Mouse (Mus musculus) cerebellum, adult (tissue): Measurements from ENCODE around the gene Cntn1.
"Not testable (repeated sequence)": the region's sequence is repeated elsewhere in the genome, so short reads cannot be mapped to it uniquely, and the experiment has no call there.

ENCODE experiments used
- ATAC-seq: cut with Nextera tagmentation; 2 replicates; pipeline ENCODE4 v1.9.2; 2017; ENCODE audit warnings: mild to moderate bottlenecking, moderate library complexity, mixed read lengths; ENCODE audit not compliant: insufficient number of reproducible peaks, low FRiP score, low TSS enrichment

The Cntn1 gene

DNA sequence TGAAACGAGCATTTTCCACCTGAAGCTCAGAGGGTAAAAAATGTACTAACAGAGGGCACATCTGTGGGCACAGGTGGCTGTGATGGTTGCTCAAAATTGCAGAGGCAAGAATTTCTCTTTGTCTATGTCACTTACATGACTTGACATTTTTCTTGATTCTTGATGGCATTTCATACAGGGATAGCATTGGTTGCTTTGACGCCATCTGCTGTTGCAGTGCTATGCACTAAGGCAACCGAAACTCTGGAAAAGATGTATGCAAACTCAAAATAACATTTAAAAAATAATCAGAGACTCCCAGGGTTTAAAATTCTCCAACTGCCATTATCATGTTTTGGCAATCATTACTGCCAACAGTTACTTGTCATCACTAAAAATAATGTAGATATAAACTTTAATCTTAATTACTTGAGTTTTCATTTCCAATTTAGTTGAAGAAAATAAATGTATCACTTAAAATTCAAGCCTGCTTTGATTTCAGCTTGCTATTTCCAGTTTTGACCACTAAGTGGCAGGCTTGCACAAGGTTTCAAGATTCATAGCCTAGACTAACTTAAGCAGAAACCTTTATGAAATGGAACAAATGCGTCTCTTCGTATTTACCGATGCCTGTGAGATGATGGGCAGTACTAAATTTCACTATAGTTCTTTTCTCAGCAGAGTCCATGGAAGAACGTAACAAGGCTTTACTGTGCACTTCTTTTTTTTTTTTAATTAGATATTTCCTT is 214.2 kb downstream of the Cntn1 start:
- no peak for ATAC-seq

DNA sequence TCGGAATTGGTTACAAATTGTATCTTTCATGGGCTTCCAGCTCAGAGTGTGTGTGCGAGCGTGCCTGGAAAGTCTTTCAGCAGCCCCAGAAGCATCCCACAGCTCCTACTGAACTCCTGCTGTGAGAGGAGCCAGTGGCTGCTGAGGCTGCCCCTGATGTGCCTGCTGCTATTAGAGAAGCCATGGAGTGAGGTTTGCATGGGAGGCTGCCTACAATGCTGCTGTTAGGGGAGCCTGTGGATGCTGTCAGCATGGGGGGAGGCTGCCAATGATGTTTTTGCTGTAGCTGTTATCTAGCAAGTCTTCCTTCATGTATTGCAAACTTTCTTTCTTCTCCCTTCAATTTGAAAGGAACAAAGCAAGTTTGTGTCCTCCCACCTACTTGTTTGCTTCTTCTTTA is 217.4 kb downstream of the Cntn1 start:
- ATAC-seq = no peak

- ATAC-seq = no peak
Observed at GRCm38 (mm10) chr15:92268741-92269322, 217.9 kb downstream of the Cntn1 start.

DNA sequence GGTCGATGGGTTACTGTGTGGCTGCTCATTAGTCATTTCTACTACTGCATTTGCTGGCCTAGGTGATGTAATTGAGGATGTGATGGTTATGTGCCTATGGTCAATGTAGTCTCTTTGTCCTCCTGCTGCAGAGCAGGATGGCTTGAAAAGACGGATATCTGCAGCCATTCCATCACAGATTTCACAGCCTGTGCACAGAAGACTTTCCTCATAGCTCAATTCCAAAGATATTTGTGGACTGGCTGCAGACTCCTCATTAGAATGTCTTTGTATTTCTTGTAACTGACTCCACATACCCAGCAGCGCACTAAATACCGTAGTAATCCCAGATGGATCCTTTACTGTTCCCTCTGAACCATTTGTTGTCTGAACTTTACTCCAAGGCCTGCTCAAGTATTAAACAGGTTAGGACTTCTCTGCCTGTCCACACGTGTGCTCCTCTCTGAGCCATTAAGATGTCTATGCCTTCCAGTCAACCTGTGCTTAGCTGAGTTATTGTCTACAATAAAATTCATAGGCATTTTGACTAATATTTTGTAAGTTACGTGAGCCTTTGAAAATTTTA is 220.9 kb downstream of the Cntn1 start:
- no peak for ATAC-seq

- no peak for ATAC-seq
Observed at GRCm38 (mm10) chr15:92276826-92277225, 225.9 kb downstream of the Cntn1 start.

DNA sequence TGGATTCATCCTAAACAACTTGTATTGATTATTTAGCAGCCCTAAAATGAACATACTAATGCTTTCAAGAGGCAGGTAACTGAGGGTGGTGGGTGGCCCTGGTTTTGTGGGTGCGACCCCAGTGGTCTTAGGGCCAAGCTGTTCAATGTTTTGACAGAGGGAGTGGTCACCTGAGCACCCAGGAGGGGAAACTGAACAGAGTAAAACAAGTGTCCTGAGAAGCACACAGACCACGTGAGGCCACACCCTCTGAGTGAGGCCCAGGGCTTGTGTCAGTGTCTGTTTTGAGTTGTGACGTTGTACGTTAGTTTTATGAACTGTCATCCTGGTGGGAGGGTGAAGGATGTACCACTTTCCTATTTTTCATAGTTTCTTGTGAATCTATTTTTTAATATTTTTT is 227.0 kb downstream of the Cntn1 start:
- no peak for ATAC-seq

- ATAC-seq = no peak
Observed at GRCm38 (mm10) chr15:92280966-92281365, 230.0 kb downstream of the Cntn1 start.

DNA sequence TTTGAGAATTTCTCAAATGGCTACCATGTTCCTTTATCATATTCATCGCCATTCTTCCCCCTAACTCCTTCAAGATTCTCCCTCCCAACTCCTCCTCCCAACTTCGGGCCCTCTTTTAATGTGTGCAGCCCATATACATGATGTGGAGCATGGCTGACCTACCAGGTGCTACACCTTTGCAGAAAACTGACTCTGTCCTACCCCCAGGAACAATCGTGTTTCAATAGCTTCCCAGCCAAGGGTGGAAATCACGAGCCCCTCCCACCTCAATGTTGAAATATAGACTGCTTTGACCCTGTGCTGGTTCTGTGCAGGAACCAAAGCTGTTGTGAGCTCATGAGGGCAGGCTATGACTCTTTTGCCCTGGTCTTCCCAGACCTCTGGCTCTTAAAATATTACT is 236.7 kb downstream of the Cntn1 start:
- no peak for ATAC-seq

DNA sequence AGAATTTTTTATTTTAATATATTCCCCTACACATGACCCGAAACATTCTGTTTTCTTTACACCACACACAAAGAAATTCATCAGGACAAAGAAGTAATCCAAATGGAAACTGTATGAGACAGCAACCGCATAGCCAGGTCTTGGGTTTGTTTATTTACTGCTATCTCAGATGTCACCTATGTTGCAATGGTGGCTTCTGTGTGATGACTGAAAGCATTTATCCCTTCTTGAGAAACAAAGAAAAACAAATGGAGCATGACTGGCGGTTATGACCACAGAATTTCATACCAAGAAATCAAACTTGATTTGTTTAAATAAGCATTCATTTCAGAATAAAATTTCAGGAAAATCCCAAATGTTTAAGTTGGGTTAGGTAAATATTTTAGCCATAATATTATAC is 245.5 kb downstream of the Cntn1 start:
- no peak for ATAC-seq

GRCm38 (mm10) chr15:92302796-92303195 is 251.8 kb downstream of the Cntn1 start:
- ATAC-seq = no peak

DNA sequence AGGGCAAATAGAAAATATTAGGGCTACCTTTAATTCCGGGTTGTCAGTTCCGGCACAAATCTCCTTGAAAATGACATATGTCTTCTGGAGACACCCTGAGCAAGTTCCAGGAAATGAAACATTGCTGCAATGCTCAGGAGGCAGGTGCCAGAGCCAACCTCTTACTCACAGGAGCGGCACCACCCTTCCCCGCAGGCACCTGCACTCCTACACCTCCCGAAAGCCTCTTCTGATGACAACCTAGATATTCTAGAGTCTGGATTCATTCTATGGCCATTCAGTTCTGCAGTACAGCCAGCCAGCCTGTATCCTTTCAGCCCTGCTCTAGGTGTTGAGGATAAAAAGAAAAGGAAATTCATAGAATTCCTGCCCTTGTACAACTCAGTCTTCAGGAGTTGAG is 253.3 kb downstream of the Cntn1 start:
- ATAC-seq = no peak

DNA sequence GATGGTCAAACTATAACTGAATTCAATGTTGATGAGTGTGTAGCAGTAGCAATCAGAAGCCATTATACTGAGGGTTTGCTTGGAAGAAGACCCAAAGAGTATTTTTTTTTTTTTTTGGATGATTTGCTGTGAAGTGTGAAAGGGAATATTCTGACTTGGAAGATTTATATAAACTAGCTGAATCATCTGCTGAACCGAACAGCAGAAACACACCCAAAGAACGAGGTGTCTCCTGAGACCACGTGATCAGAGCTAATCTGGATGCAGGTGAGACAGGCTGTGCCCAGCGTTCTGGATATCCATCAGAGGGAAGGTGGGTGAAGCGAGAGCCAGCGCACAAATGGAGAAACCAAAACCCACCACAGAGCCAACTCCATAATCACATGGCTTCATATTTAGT is 271.0 kb downstream of the Cntn1 start:
- no peak for ATAC-seq

DNA sequence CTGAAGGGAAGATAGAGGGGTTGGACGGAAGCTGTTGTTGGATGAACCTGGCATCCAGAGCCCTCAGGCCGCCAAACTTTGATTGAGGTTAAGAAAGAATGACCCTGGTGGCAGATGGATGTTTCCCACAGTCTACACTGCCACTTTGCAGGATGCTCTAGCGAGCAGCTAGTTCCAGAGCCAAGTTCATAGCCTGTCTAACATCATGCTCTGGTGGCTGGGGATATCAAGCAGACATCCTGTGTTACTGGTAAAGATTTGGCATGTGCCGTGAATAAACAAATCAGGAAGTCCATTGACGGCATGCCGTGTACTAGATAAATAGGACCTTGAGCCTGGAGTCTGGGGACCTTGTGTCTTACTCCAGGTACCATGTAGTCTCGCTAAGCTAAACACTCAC is 276.1 kb downstream of the Cntn1 start:
- ATAC-seq = no peak

DNA sequence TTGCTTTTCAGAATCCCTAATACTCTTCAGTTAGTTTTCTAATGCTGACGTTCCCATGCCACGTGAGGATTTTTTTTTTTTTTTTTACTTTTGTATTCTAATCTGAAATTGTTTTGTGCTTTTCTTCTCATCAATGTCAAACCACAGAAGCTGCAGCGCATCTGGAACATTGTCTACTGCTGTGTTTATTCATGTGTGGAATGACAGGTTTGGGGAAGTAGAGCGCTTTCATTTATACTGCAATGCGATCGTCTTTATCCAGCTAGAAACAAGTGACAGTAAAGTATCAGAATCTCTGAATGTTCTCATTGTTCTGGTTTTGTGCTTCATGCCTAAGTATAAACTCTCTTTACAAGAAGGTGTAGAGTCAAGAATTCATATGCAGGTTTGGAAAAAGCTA is 289.3 kb downstream of the Cntn1 start:
- ATAC-seq = no peak

DNA sequence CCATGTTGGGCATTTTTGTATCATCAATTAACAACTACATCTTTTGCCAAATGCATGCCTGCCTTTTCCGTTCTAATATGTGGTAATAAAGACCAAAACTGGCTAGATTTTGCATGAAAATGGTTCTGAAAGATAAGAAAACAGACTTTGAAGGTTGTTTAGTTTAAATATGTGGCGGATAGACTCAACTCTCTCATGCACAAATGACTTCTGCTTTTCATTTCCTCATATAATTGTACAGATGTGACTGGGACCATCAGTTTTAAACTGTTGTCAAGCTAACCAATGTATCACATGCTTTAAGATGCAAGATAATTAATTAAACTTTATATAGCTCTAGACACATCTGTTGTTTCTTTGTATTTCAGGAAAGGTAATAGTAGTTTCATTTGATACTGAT is 290.5 kb downstream of the Cntn1 start:
- no peak for ATAC-seq

DNA sequence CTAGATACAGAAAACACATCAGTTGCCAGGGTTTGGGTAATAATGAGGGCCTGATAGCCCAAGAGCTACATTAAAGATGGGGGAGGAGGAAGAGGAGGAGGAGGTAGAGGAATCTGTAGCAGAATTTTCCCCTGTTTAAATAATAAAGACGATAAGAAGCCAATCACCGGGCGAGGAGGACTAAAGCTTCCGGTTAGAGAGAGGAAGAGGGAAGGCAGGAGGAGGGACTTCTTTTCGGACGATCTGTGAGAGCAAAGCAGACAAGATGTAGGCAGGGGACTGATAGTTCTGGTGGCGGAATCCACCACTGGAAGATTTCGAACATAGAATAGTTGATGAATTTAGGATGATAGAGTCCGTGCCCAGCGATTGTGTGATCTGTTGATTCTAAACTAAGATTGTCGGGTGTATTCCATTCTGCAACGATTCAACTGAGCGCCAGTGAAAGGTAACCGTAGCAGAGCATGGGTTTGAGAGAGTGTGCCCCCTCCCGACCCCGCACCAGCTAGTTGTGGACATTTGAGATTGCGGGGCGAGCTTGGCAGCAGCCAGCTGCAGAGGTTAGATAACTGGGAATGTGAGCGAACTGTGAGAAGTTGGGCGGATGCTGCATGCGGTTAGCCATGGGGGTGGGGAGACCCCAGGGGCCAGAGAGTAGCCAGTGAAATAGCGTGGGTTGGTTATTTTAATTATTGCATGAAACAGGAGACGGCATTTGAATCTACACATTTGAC is 293.3 kb downstream of the Cntn1 start:
- ATAC-seq = no peak

DNA sequence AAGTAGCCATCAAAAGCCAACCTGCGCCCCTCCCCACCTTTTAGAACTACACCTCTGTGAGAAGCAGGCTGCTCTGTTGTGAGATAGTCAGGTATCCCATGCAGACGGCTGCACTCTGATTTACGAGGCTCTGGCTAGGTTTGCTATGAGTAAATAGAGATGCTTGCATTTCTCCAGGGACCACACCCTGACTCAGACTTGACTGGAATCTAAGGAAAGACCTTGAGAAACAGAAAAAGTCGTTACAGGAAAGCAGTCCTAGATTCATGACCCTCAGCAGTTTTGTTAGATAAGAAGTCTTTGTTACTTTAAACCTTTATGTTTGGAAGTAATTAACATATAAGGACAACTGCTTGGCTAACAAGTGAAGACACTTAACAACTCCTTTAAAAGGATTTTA is 296.5 kb downstream of the Cntn1 start:
- no peak for ATAC-seq

- no peak for ATAC-seq
Observed at GRCm38 (mm10) chr15:92347902-92348301, 296.9 kb downstream of the Cntn1 start.

DNA sequence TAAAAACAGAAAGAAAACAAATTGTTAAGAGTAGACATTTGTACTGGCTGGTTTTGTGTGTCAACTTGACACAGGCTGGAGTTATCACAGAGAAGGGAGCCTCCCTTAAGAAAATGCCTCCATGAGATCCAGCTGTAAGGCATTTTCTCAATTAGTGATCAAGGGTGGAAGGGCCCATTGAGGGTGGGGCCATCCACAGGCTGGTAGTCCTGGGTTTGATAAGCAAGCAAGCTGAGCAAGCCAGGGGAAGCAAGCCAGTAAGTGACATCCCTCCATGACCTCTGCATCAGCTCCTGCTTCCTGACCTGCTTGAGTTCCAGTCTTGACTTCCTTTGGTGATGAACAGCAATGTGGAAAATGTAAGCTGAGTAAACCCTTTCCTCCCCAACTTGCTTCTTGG is 297.5 kb downstream of the Cntn1 start:
- ATAC-seq = not testable (repeated sequence)

DNA sequence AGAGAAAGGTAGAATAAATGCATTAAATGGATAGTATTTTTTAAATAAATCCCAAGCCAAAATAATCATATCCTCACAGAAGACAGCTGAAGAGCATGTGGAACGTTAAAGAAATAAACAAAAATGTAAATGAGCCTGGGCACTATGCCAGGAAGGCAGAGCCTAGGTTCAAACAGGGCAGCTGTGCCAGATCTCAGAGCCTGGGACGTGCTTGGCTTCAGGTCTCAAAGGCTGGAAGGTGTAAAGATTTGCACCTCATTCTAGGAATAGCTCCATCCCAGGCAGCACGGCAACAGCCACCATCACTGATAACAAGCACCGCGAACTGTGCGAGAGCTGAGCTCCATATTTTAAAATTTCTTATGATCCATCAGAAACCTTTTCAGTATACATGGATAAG is 313.2 kb downstream of the Cntn1 start:
- no peak for ATAC-seq

GRCm38 (mm10) chr15:92364592-92364991 is 313.6 kb downstream of the Cntn1 start:
- no peak for ATAC-seq
